Mouse (Mus musculus): ENCODE measurements around the gene Gm28042. TPM values are rescaled to one million over a fixed set of nuclear protein-coding genes. Genes with fewer than 3 reads are reported as not detected.

Gm28042 gene
- polyA plus RNA-seq, 1 experiment from 2014 or later = 2.5 TPM

DNA sequence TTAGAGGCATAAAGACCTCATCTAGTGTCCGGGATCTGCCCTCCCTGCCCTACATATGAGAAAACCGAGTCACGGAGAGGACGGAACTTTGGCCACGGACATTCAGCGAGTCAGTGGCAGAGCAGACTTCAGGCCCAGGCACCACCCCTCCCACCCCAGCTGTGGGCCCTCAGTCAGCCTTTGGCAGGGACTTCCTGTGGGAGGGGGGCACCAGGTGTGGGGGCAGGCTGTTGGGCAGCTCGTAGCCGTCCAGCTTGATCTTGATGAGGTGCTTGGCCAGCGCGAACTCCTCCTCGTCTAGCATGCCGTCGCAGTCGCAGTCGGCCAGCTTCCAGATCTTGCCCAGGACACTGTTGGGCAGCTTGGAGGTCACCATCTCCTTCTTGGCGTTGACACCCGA lies 63.7 kb downstream of the Gm28042 start:
- 88% methylated on average over 17 of the region's 17 CpGs for WGBS
- ATAC-seq (ENCODE audit: low read depth) = no peak
- Histone ChIP-seq H3K4me3 (ENCODE audit: low read depth, low read length) (no peak overlapping the region), H3K4me2 (ENCODE audit: low read depth, low read length) (no peak overlapping the region), H3K9me3 (ENCODE audit: control insufficient read depth, low read length) (no peaks in the 10 kb centered on the region), H3K9ac (ENCODE audit: low read depth, low read length) (no peak overlapping the region), H3K27me3 (replicated peaks; ENCODE audit: control insufficient read depth, insufficient read depth, low read length) (no peaks in the 10 kb centered on the region), H3K36me3 (ENCODE audit: control insufficient read depth, insufficient read depth, low read length) (no peaks in the 10 kb centered on the region), H3K27ac (replicated peaks; ENCODE audit: low read depth, low read length) (no peak overlapping the region), H3K4me1 (ENCODE audit: control insufficient read depth, insufficient read depth, low read length) (no peaks in the 10 kb centered on the region)
- DNase-seq (ENCODE audit: low spot score) = no peak

Small RNAs within 50 kb of the gene (microRNA-seq; reads per million reads assigned to microRNA genes)
- not detected for gene Mir7665 (ENCODE audit: borderline number of aligned reads)

Other genes starting within 250 kb of the Gm28042 start
- gene Rpap1, start 240.0 kb upstream of the Gm28042 start, polyA plus RNA-seq (2014; fragmentation: Nextera tagmentation; extraction: Ambion mirVana) = 18.3 and 22.3 TPM in 2 replicates
- 20.2 and 23.6 TPM in 2 replicates for gene Tyro3, start 229.8 kb upstream of the Gm28042 start, polyA plus RNA-seq (2014; fragmentation: Nextera tagmentation; extraction: Ambion mirVana)
- 33.4 and 33.9 TPM in 2 replicates for gene Mga, start 130.3 kb upstream of the Gm28042 start, polyA plus RNA-seq (2014; fragmentation: Nextera tagmentation; extraction: Ambion mirVana)
- gene Mapkbp1, start 54.8 kb upstream of the Gm28042 start, polyA plus RNA-seq (2014; fragmentation: Nextera tagmentation; extraction: Ambion mirVana) = 4.0 and 4.7 TPM in 2 replicates
- 14.4 and 19.2 TPM in 2 replicates for gene Jmjd7, start within 50 bp of the Gm28042 start, polyA plus RNA-seq (2014; fragmentation: Nextera tagmentation; extraction: Ambion mirVana)
- gene Pla2g4b, start 5.9 kb downstream of the Gm28042 start, polyA plus RNA-seq (2014; fragmentation: Nextera tagmentation; extraction: Ambion mirVana) = 1.8 and 2.1 TPM in 2 replicates
- 56.4 and 60.8 TPM in 2 replicates for gene Ehd4, start 127.1 kb downstream of the Gm28042 start, polyA plus RNA-seq (2014; fragmentation: Nextera tagmentation; extraction: Ambion mirVana)
- 0.71 and 0.77 TPM in 2 replicates for gene Pla2g4e, start 217.8 kb downstream of the Gm28042 start, polyA plus RNA-seq (2014; fragmentation: Nextera tagmentation; extraction: Ambion mirVana)